Mouse (Mus musculus) cerebellum, postnatal 14 days (tissue): Measurements from ENCODE around the gene Fxyd1.

Experiments used
- DNase-seq, 2 experiments: peaks; one replicate each; pipeline ENCODE4 v3.0.0; 2021; ENCODE audit warnings: mixed read lengths in 2 of 2

The Fxyd1 gene

DNA sequence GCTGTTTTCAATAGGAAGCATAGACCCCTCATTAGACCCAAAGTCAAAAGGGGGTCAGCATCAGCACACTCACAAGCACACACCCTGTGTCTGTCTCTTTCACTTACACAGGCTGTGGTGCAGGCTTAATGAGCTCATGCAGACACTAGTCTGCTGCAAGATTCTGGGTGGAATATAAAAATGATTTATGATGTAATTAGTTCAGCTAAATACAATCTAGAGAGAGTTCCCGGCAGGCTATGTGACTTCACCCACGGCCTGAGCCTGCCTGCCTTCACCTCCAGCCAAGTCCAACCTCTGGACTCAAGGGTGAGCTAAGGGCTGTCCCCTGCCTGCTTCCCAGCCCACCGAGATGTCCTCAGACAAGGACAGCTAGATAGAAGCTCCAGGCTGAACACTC is 48.1 kb downstream of the Fxyd1 start:
- DNase-seq, result no peak

DNA sequence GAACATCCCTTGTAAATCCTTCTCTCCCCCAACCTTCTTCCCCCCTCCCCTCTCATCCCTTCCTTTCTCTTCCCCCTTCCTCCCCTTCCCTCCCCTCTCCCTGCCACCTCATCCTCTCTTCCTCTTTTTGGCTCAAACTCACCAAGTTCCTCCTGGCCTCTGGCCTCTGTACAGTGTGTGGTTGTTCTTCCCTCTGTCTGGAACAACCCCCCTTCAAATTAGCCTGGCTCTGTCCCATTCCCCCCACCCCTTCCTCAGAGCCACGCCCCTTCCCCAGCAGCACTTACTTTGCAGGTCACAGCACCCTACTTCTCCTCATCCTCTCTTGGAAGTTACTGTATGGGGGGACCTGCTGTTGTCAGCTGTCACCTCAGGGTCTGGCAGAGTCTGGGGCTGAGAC is 48.8 kb downstream of the Fxyd1 start:
- DNase-seq, result no peak

DNA sequence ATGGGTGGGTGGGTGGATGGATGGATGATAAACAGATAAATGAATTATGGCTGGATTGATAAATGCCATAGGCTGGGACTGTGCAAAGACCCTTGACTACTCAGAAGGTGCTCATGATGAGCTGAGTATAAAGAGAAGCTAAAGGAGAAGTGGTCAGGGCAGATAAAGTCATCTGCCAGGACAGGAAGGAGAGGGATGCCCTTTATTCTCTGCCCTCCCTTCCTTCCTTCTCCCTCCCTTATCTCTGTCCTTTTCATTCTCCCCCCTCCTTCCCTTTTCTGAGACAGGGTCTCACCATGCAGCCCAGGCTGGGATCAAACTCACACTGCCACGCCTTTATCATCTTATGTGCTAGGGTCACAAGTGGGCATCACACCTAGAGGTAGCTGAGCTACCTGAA is 49.2 kb downstream of the Fxyd1 start:
- DNase-seq, result no peak

DNA sequence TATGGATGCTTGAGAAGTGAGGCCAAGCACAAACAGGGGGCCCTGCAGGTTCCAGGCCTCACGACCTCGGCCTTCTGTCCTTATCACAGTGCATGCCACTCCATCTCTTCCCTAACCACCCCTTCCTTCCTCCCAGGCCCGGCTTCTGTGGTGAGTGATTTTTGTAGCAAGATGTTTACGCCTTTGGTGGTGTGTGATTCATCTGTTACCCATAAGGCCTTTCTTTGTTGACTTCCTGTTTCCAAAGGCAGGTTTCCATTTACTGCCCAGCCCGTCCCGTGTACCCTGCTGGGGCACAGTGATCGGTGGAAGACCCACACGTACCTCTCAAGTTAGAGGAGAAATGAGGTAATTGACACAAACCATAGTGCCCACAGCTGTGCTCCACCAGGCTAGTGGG is 54.3 kb downstream of the Fxyd1 start:
- DNase-seq, result no peak
